Mouse (Mus musculus) small intestine, adult 2 months (tissue): ENCODE data around the gene Irf2bp1.

ENCODE experiments used
- CTCF ChIP-seq: fragments of 200-500 bp; IDR thresholded peaks from 2 replicates; pipeline ENCODE4 v1.5.1; 2012; ENCODE audit warnings: low read depth, mild to moderate bottlenecking, control low read depth, inconsistent platforms, low read length, moderate library complexity, mixed read lengths; ENCODE audit not compliant: insufficient replicate concordance, insufficient read length; ENCODE audit errors: extremely low read depth
- POLR2A ChIP-seq: fragments of 200-500 bp; IDR thresholded peaks from 2 replicates; pipeline ENCODE4 v1.6.1; 2012; ENCODE audit warnings: low read depth, mild to moderate bottlenecking, control low read depth, inconsistent platforms, low read length, moderate library complexity

DNA sequence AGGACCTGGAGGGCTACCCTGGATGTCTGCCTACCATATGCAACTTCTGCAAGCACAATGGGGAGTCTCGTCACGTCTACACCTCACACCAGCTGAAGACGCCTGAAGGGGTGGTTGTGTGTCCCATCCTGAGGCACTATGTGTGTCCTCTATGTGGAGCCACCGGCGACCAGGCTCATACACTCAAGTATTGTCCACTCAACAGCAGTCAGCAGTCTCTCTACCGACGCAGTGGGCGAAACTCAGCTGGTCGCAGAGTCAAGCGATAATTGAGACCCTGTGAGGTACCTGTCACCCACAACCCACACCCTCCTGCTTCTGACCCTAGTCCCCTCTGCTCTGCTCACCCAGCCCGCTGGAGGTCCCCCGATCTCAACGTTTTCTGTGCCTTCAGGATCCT, 16.1 kb upstream of the Irf2bp1 start:
- TF ChIP-seq POLR2A (no peak), CTCF (no peak)
